Mouse (Mus musculus): ENCODE results near the gene Fhdc1.

Fhdc1 gene

GRCm38 (mm10) chr3:84435288-84436043 lies 44.8 kb downstream of the Fhdc1 start:
- no peak for DNase-seq (ENCODE audit: low read depth, low spot score)

- no peak for DNase-seq (ENCODE audit: low read depth, low spot score)
Observed at GRCm38 (mm10) chr3:84432797-84433445, 47.3 kb downstream of the Fhdc1 start.

GRCm38 (mm10) chr3:84431257-84431656 lies 49.0 kb downstream of the Fhdc1 start:
- no peak for DNase-seq (ENCODE audit: low read depth, low spot score)

- DNase-seq (ENCODE audit: low read depth, low spot score): no peak
Observed at GRCm38 (mm10) chr3:84430152-84430551, 50.1 kb downstream of the Fhdc1 start.

GRCm38 (mm10) chr3:84428994-84429725 lies 51.1 kb downstream of the Fhdc1 start:
- no peak for DNase-seq (ENCODE audit: low read depth, low spot score)

GRCm38 (mm10) chr3:84427779-84428178 lies 52.5 kb downstream of the Fhdc1 start:
- DNase-seq (ENCODE audit: low read depth, low spot score): no peak

- DNase-seq (ENCODE audit: low read depth, low spot score): no peak
Observed at GRCm38 (mm10) chr3:84422340-84422739, 57.9 kb downstream of the Fhdc1 start.

- no peak for DNase-seq (ENCODE audit: low read depth, low spot score)
Observed at GRCm38 (mm10) chr3:84413868-84414267, 66.4 kb downstream of the Fhdc1 start.

GRCm38 (mm10) chr3:84412920-84413319 lies 67.3 kb downstream of the Fhdc1 start:
- no peak for DNase-seq (ENCODE audit: low read depth, low spot score)

- DNase-seq (ENCODE audit: low read depth, low spot score): no peak
Observed at GRCm38 (mm10) chr3:84409474-84409862, 70.8 kb downstream of the Fhdc1 start.

GRCm38 (mm10) chr3:84408756-84409473 lies 71.3 kb downstream of the Fhdc1 start:
- DNase-seq (ENCODE audit: low read depth, low spot score): no peak

GRCm38 (mm10) chr3:84405523-84405922 lies 74.7 kb downstream of the Fhdc1 start:
- DNase-seq (ENCODE audit: low read depth, low spot score): no peak

- no peak for DNase-seq (ENCODE audit: low read depth, low spot score)
Observed at GRCm38 (mm10) chr3:84403389-84403788, 76.8 kb downstream of the Fhdc1 start.

GRCm38 (mm10) chr3:84402716-84403115 lies 77.5 kb downstream of the Fhdc1 start:
- DNase-seq (ENCODE audit: low read depth, low spot score): no peak

GRCm38 (mm10) chr3:84397976-84398375 lies 82.3 kb downstream of the Fhdc1 start:
- DNase-seq (ENCODE audit: low read depth, low spot score): no peak

GRCm38 (mm10) chr3:84396240-84396639 lies 84.0 kb downstream of the Fhdc1 start:
- DNase-seq (ENCODE audit: low read depth, low spot score): no peak

- no peak for DNase-seq (ENCODE audit: low read depth, low spot score)
Observed at GRCm38 (mm10) chr3:84395840-84396239, 84.4 kb downstream of the Fhdc1 start.

- DNase-seq (ENCODE audit: low read depth, low spot score): peak; percentile 21
Observed at GRCm38 (mm10) chr3:84394841-84395447, 85.3 kb downstream of the Fhdc1 start.

All from CD4-positive, CD25-positive, alpha-beta regulatory T cell, adult 2 months (primary cell).